In the genomic region with DNA sequence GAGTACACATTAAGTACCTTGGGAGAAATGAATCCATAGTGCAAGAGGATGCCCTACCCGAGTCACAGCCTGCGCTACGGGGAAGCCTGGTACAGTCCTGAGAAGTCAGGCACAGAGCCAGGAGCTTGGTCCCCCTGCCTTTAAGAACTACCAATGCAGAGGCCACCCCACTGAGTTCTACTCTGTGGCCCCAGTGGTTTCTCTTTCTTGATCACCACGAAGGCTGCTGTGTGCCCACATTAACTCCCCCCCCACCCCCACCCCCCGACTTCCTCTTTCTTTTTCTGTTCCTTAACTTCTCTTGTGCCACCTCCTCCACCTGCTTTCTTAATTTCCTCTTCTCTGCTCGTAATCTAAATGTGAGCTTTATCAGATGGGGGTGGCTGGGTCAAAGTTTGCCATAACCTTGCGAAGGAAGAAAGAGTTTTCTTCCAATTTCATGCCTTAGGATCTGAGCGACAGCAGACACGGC, we compare ENCODE assay signal across 13 mouse cellular contexts.
DNase-seq lines count a peak whose midpoint lies in the region; ATAC-seq lines count a peak whose summit lies in the region.
"Had no signal": no experiment of that assay in that cellular context is flagged by ENCODE, and none has a peak within 500 bp of the region (broad histone marks: within the 10 kb centered on the region; RNA-seq: fewer than 3 reads in every experiment).

No protein-coding gene starts in this region.

- H3K27me3 ChIP-seq in megakaryocyte, embryonic 14.5 days (replicated peaks), result no peaks in the 10 kb centered on the region
- no peaks in the 10 kb centered on the region for H3K27me3 ChIP-seq in forebrain, embryonic 12.5 days
- H3K27me3 ChIP-seq: embryonic facial prominence, embryonic 13.5 days had no signal

- no peaks in the 10 kb centered on the region for H3K9me3 ChIP-seq in megakaryocyte, embryonic 14.5 days
- no peaks in the 10 kb centered on the region for H3K9me3 ChIP-seq in forebrain, embryonic 12.5 days
- H3K9me3 ChIP-seq: embryonic facial prominence, embryonic 13.5 days; midbrain, embryonic 10.5 days had no signal

- no peaks in the 10 kb centered on the region for H3K36me3 ChIP-seq in megakaryocyte, embryonic 14.5 days (replicated peaks; ENCODE audit: low read length)
- H3K36me3 ChIP-seq in forebrain, embryonic 12.5 days (replicated peaks), result no peaks in the 10 kb centered on the region
- H3K36me3 ChIP-seq: embryonic facial prominence, embryonic 13.5 days; midbrain, embryonic 10.5 days had no signal

- 79% methylated on average over 9 of the region's 9 CpGs for WGBS in forebrain, embryonic 12.5 days

- no peak overlapping the region for H3K9ac ChIP-seq in forebrain, embryonic 12.5 days
- H3K9ac ChIP-seq: embryonic facial prominence, embryonic 13.5 days had no signal

- H3K4me2 ChIP-seq in forebrain, embryonic 12.5 days, result no peak overlapping the region
- H3K4me2 ChIP-seq: embryonic facial prominence, embryonic 13.5 days; heart, embryonic 11.5 days had no signal

- H3K27ac ChIP-seq in forebrain, embryonic 12.5 days, result no peak overlapping the region
- H3K27ac ChIP-seq: embryonic facial prominence, embryonic 13.5 days; layer of hippocampus, adult 2 months; midbrain, embryonic 10.5 days had no signal

- peak; percentile 64 for ATAC-seq in granulocyte monocyte progenitor cell, adult 5-6 weeks (replicated peaks; ENCODE audit: poor library complexity, severe bottlenecking)
- no peak for ATAC-seq in forebrain, embryonic 12.5 days (ENCODE audit: low FRiP score)

- peak overlapping the region; percentile 86 for H3K4me3 ChIP-seq in megakaryocyte, embryonic 14.5 days (replicated peaks)
- no peak overlapping the region for H3K4me3 ChIP-seq in forebrain, embryonic 12.5 days (replicated peaks)
- H3K4me3 ChIP-seq: embryonic facial prominence, embryonic 13.5 days; layer of hippocampus, adult 2 months; midbrain, embryonic 10.5 days had no signal

- H3K4me1 ChIP-seq in megakaryocyte, embryonic 14.5 days, result peaks cover 91% of the 10 kb centered on the region
- H3K4me1 ChIP-seq in forebrain, embryonic 12.5 days, result no peaks in the 10 kb centered on the region
- H3K4me1 ChIP-seq: embryonic facial prominence, embryonic 13.5 days; midbrain, embryonic 10.5 days had no signal

- peak; percentile 8 for DNase-seq in right cerebral cortex, postnatal 14 days
- DNase-seq in right cerebral cortex, postnatal 4 days, result no peak
- peak; percentile 57 for DNase-seq in thymus, postnatal 25 days
- no peak for DNase-seq in embryo, embryonic 10.5 days (ENCODE audit: low spot score)
- no peak for DNase-seq in heart, adult 8-10 months (ENCODE audit: low spot score)
- DNase-seq: retina, postnatal 1 day had no signal

Comparison
In these comparisons a context has a peak if more than half of its experiments do, and no peak if none do; other contexts are left out.
1. DNase-seq: peak in right cerebral cortex, postnatal 14 days (single experiment) and thymus, postnatal 25 days (single experiment); none in right cerebral cortex, postnatal 4 days (single experiment), embryo, embryonic 10.5 days (single experiment) and heart, adult 8-10 months (single experiment).